Mouse (Mus musculus) limb, embryonic 11.5 days (tissue): Measurements from ENCODE around the gene Steap3. TPM values are rescaled to one million over a fixed set of nuclear protein-coding genes. Genes with fewer than 3 reads are reported as not detected.
A peak's percentile ranks its signal among the peaks of the same experiment; 100 is the strongest.

Source experiments
- ATAC-seq: fragments of 200-750 bp; cut with Nextera tagmentation; 2 replicates; pipeline ENCODE4 v1.8.0; 2017; ENCODE audit warnings: low read depth; ENCODE audit not compliant: insufficient number of reproducible peaks, low FRiP score, low TSS enrichment
- DNase-seq: peaks from one replicate; pipeline ENCODE4 v3.0.0-alpha.2; 2015; ENCODE audit warnings: low spot score
- H3K27ac ChIP-seq: fragments of 300-500 bp; sonication (generic); replicated peaks from 2 replicates; pipeline ENCODE4 v1.5.1; 2014; ENCODE audit warnings: low read depth, mild to moderate bottlenecking, low read length
- H3K27me3 ChIP-seq: fragments of 300-500 bp; sonication (generic); 2 replicates; pipeline ENCODE4 v1.6.1; 2014; ENCODE audit warnings: mild to moderate bottlenecking, low read length, mixed read lengths; ENCODE audit not compliant: control insufficient read depth, insufficient read depth
- H3K36me3 ChIP-seq: fragments of 300-500 bp; sonication (generic); 2 replicates; pipeline ENCODE4 v1.6.1; 2014; ENCODE audit warnings: mild to moderate bottlenecking, low read length, moderate library complexity, mixed read lengths; ENCODE audit not compliant: control insufficient read depth, insufficient read depth
- H3K4me1 ChIP-seq: fragments of 300-500 bp; sonication (generic); 2 replicates; pipeline ENCODE4 v1.6.1; 2014; ENCODE audit warnings: low read length, mixed read lengths; ENCODE audit not compliant: control insufficient read depth, insufficient read depth
- H3K4me2 ChIP-seq: fragments of 300-500 bp; sonication (generic); 2 replicates; pipeline ENCODE4 v1.6.1; 2014; ENCODE audit warnings: low read depth, mild to moderate bottlenecking, moderate library complexity; ENCODE audit not compliant: severe bottlenecking
- H3K4me3 ChIP-seq: fragments of 300-500 bp; sonication (generic); 2 replicates; pipeline ENCODE4 v1.5.1; 2014; ENCODE audit warnings: low read depth, low read length
- H3K9ac ChIP-seq: fragments of 300-500 bp; sonication (generic); 2 replicates; pipeline ENCODE4 v1.6.1; 2014; ENCODE audit warnings: mild to moderate bottlenecking, low read length
- H3K9me3 ChIP-seq: fragments of 300-500 bp; sonication (generic); 2 replicates; pipeline ENCODE4 v1.6.1; 2016; ENCODE audit warnings: low read length; ENCODE audit not compliant: control insufficient read depth
- WGBS: fragments of 180-500 bp; shearing (Covaris S2); extraction: QIAGEN DNeasy Blood & Tissue Kit; methylation state at CpG from one replicate; pipeline ENCODE4 v1.1.7; 2014; 5-methylcytosine and 5-hydroxymethylcytosine counted together
- polyA plus RNA-seq: library from polyadenylated mRNA; unstranded; fragments of >200 nt; fragmentation: Nextera tagmentation; extraction: Ambion mirVana; gene quantifications from 2 replicates; pipeline ENCODE4 v1.2.1, GENCODE M21; 2014

Steap3 gene
- polyA plus RNA-seq, 1 experiment from 2014 or later, result 2.9 TPM

GRCm38 (mm10) chr1:120231334-120231733 is 41.2 kb downstream of the Steap3 start:
- no peak overlapping the region for H3K27ac ChIP-seq
- no peaks in the 10 kb centered on the region for H3K36me3 ChIP-seq
- H3K9ac ChIP-seq, result no peak overlapping the region
- H3K4me1 ChIP-seq, result no peaks in the 10 kb centered on the region
- H3K27me3 ChIP-seq, result no peaks in the 10 kb centered on the region
- H3K9me3 ChIP-seq, result no peaks in the 10 kb centered on the region
- H3K4me2 ChIP-seq, result no peak overlapping the region
- no peak overlapping the region for H3K4me3 ChIP-seq
- ATAC-seq (no peak), DNase-seq (peak; percentile 45)
- 45% methylated on average over 6 of the region's 6 CpGs for WGBS

GRCm38 (mm10) chr1:120229723-120230471 is 42.6 kb downstream of the Steap3 start:
- ATAC-seq, result no peak
- Histone ChIP-seq H3K4me2 (no peak overlapping the region), H3K27ac (0 out of 2 replicates have a peak overlapping the region, but pooled peaks have one; percentile 4), H3K36me3 (no peaks in the 10 kb centered on the region), H3K27me3 (no peaks in the 10 kb centered on the region), H3K9me3 (no peaks in the 10 kb centered on the region), H3K9ac (no peak overlapping the region), H3K4me3 (no peak overlapping the region), H3K4me1 (no peaks in the 10 kb centered on the region)
- WGBS, result 59% methylated on average over 10 of the region's 10 CpGs
- no peak for DNase-seq

- peaks cover 3% of the 10 kb centered on the region; the same call in 1 of the 2 replicates for H3K4me1 ChIP-seq
- no peak overlapping the region for H3K9ac ChIP-seq
- ATAC-seq (no peak), DNase-seq (no peak)
- WGBS, result 71% methylated on average over 4 of the region's 4 CpGs
- no peaks in the 10 kb centered on the region for H3K9me3 ChIP-seq
- no peak overlapping the region for H3K4me3 ChIP-seq
- H3K27me3 ChIP-seq, result no peaks in the 10 kb centered on the region
- no peaks in the 10 kb centered on the region for H3K36me3 ChIP-seq
- no peak overlapping the region for H3K27ac ChIP-seq
- no peak overlapping the region for H3K4me2 ChIP-seq
These were observed 48.9 kb downstream of the Steap3 start for GRCm38 (mm10) chr1:120223613-120224012.

DNA sequence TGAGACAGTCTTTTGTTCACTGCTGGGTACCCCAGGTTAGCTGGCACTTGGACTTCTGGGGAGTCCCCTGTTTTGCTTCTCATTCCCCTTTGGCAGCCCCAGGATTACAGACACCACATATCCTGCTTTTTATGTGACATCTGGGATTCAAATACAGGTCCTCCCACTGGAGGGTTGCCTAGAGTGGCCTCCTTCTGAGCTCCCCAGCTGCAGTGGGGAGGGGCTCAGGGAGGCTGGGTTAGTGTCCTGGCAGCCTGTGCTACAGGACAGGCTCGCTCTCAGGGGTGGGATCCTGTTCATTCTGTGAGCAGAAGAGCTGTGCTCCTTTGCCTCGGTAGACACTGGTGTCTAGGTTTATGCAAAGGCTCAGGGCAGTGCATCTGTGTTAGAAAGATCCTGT is 51.2 kb downstream of the Steap3 start:
- Histone ChIP-seq H3K27me3 (no peaks in the 10 kb centered on the region), H3K4me2 (no peak overlapping the region), H3K9me3 (no peaks in the 10 kb centered on the region), H3K4me1 (peaks cover 3% of the 10 kb centered on the region; the same call in 1 of the 2 replicates), H3K27ac (no peak overlapping the region), H3K9ac (0 out of 2 replicates have a peak overlapping the region, but pooled peaks have one; percentile 30), H3K36me3 (no peaks in the 10 kb centered on the region), H3K4me3 (no peak overlapping the region)
- ATAC-seq (no peak), DNase-seq (no peak)
- 59% methylated on average over 2 of the region's 2 CpGs for WGBS

- Histone ChIP-seq H3K4me3 (no peak overlapping the region), H3K4me2 (no peak overlapping the region), H3K4me1 (peaks cover 3% of the 10 kb centered on the region; the same call in 1 of the 2 replicates), H3K36me3 (no peaks in the 10 kb centered on the region), H3K27ac (no peak overlapping the region), H3K9ac (no peak overlapping the region), H3K9me3 (no peaks in the 10 kb centered on the region), H3K27me3 (no peaks in the 10 kb centered on the region)
- ATAC-seq (no peak), DNase-seq (no peak)
- WGBS, result 70% methylated on average over 6 of the region's 6 CpGs
These were observed 51.7 kb downstream of the Steap3 start for GRCm38 (mm10) chr1:120220841-120221240.

DNA sequence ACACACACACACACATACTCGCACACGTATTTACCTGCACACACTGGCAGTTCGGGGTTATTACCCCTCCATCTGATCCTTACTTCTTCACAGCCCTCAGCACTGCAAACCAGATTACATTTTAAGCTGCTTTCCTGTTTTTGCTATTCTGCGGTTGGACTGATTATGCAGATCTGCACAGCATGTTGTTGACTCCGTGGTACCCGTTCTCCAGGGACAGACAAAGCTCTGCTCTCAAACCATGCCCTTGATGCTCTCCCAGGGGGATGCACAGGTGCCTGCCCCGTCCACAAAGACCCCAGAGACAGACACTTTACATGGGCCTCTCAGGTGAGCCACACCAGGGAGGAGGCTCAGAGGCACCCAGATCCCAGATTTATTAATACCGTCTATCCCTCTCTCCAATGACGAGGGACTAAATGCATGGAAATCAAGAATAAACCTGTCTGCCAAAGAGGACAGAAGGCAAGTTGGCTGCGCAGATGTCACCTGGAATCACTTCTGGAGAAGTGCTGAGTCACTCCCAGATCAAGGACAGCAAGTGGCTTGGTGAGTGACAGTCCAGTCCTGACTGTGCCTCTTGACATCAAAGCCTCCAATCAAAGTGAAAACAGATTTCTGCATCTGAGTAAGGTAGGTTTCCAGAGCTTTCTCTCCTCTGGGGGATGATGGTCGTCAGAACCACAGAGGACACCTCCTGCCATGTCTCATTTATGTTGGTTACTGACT is 63.8 kb downstream of the Steap3 start:
- H3K9me3 ChIP-seq, result no peaks in the 10 kb centered on the region
- DNase-seq (no peak), ATAC-seq (no peak)
- WGBS, result 81% methylated on average over 11 of the region's 11 CpGs
- no peak overlapping the region for H3K9ac ChIP-seq
- H3K4me3 ChIP-seq, result no peak overlapping the region
- no peak overlapping the region for H3K27ac ChIP-seq
- no peaks in the 10 kb centered on the region for H3K4me1 ChIP-seq
- no peaks in the 10 kb centered on the region for H3K27me3 ChIP-seq
- H3K4me2 ChIP-seq, result no peak overlapping the region
- no peaks in the 10 kb centered on the region for H3K36me3 ChIP-seq

- Histone ChIP-seq H3K36me3 (no peaks in the 10 kb centered on the region), H3K4me3 (no peak overlapping the region), H3K9me3 (no peaks in the 10 kb centered on the region), H3K4me2 (no peak overlapping the region), H3K4me1 (no peaks in the 10 kb centered on the region), H3K27ac (no peak overlapping the region), H3K9ac (no peak overlapping the region), H3K27me3 (no peaks in the 10 kb centered on the region)
- 81% methylated on average over 6 of the region's 6 CpGs for WGBS
- no peak for DNase-seq
- ATAC-seq, result no peak
These were observed 64.9 kb downstream of the Steap3 start for GRCm38 (mm10) chr1:120207568-120207967.

DNA sequence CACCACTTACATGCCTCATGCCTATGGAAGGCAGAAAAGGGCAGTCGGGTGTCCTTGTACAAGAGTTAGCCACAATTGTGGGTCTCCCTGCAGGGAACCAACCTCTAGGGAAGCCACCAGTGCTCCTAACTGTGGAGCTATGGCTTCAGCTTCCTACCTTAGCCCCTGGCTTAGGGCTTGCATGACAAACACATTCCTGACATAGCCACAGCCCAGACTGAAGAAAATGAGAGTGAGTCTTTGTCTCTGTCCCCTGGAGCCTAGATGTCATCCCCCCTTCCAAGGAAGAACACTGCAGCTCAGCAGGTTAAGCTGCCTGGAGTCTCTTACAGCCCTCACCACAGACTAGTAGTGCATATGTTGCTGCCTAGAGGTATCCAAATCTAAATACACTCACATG is 67.7 kb downstream of the Steap3 start:
- no peak for ATAC-seq

More for the DNA sequence above, 67.7 kb downstream of the Steap3 start:
- no peak overlapping the region for H3K9ac ChIP-seq
- H3K27me3 ChIP-seq, result no peaks in the 10 kb centered on the region
- no peaks in the 10 kb centered on the region for H3K4me1 ChIP-seq
- H3K9me3 ChIP-seq, result no peaks in the 10 kb centered on the region
- no peak overlapping the region for H3K4me3 ChIP-seq
- H3K4me2 ChIP-seq, result no peak overlapping the region
- no peak for DNase-seq
- WGBS, result 65% methylated on average over 1 of the region's 1 CpGs
- H3K27ac ChIP-seq, result no peak overlapping the region
- H3K36me3 ChIP-seq, result no peaks in the 10 kb centered on the region
